Mouse (Mus musculus) midbrain, embryonic 14.5 days (tissue): ENCODE data around the gene Spg21. TPM values are rescaled to one million over a fixed set of nuclear protein-coding genes. Genes with fewer than 3 reads are reported as not detected.

Source experiments
- ATAC-seq: fragments of 200-750 bp; cut with Nextera tagmentation; 2 replicates; pipeline ENCODE4 v1.8.0; 2017; ENCODE audit warnings: moderate number of reproducible peaks, moderate library complexity; ENCODE audit not compliant: low FRiP score, low TSS enrichment
- DNase-seq: peaks from one replicate; pipeline ENCODE4 v3.0.0-alpha.2; 2015
- H3K27ac ChIP-seq: fragments of 300-500 bp; sonication (generic); replicated peaks from 2 replicates; pipeline ENCODE4 v1.5.1; 2014; ENCODE audit warnings: mild to moderate bottlenecking, low read depth, low read length, moderate library complexity
- H3K27me3 ChIP-seq: fragments of 300-500 bp; sonication (generic); 2 replicates; pipeline ENCODE4 v1.6.1; 2014; ENCODE audit warnings: low read length, control low read depth, mixed read lengths; ENCODE audit not compliant: control insufficient read depth, insufficient read depth
- H3K36me3 ChIP-seq: fragments of 300-500 bp; sonication (generic); 2 replicates; pipeline ENCODE4 v1.6.1; 2014; ENCODE audit warnings: low read length, control low read depth; ENCODE audit not compliant: control insufficient read depth, insufficient read depth
- H3K4me1 ChIP-seq: fragments of 300-500 bp; sonication (generic); 2 replicates; pipeline ENCODE4 v1.6.1; 2014; ENCODE audit warnings: mild to moderate bottlenecking, antibody characterized with exemption, low read length, control low read depth; ENCODE audit not compliant: control insufficient read depth, insufficient read depth
- H3K4me2 ChIP-seq: fragments of 300-500 bp; sonication (generic); 2 replicates; pipeline ENCODE4 v1.6.1; 2014; ENCODE audit warnings: mild to moderate bottlenecking, low read length, moderate library complexity
- H3K4me3 ChIP-seq: fragments of 300-500 bp; sonication (generic); replicated peaks from 2 replicates; pipeline ENCODE4 v1.5.1; 2014; ENCODE audit warnings: low read depth, low read length
- H3K9ac ChIP-seq: fragments of 300-500 bp; sonication (generic); replicated peaks from 2 replicates; pipeline ENCODE4 v1.6.1; 2014; ENCODE audit warnings: mild to moderate bottlenecking, low read length, moderate library complexity
- H3K9me3 ChIP-seq: fragments of 300-500 bp; sonication (generic); 2 replicates; pipeline ENCODE4 v1.6.1; 2016; ENCODE audit warnings: low read length, control low read depth, mixed read lengths; ENCODE audit not compliant: control insufficient read depth
- WGBS: fragments of 180-500 bp; shearing (Covaris S2); extraction: QIAGEN DNeasy Blood & Tissue Kit; methylation state at CpG from one replicate; pipeline ENCODE4 v1.1.7; 2014; 5-methylcytosine and 5-hydroxymethylcytosine counted together
- polyA plus RNA-seq: library from polyadenylated mRNA; unstranded; fragments of >200 nt; fragmentation: Nextera tagmentation; extraction: Ambion mirVana; gene quantifications from 2 replicates; pipeline ENCODE4 v1.2.1, GENCODE M21; 2014

Gene Spg21
- polyA plus RNA-seq, 1 experiment from 2014 or later, result 162 TPM

- Histone ChIP-seq H3K4me2 (no peak overlapping the region), H3K4me3 (no peak overlapping the region), H3K27ac (no peak overlapping the region), H3K9ac (no peak overlapping the region), H3K4me1 (no peaks in the 10 kb centered on the region), H3K27me3 (no peaks in the 10 kb centered on the region), H3K36me3 (no peaks in the 10 kb centered on the region), H3K9me3 (no peaks in the 10 kb centered on the region)
- 83% methylated on average over 3 of the region's 3 CpGs for WGBS
- ATAC-seq (no peak), DNase-seq (no peak)
Measured at GRCm38 (mm10) chr9:65535191-65535722, 74.5 kb downstream of the Spg21 start.

GRCm38 (mm10) chr9:65535789-65536469 is 75.2 kb downstream of the Spg21 start:
- no peaks in the 10 kb centered on the region for H3K9me3 ChIP-seq
- no peaks in the 10 kb centered on the region for H3K36me3 ChIP-seq
- H3K27ac ChIP-seq, result no peak overlapping the region
- no peaks in the 10 kb centered on the region for H3K27me3 ChIP-seq
- no peak overlapping the region for H3K9ac ChIP-seq
- ATAC-seq (no peak), DNase-seq (no peak)
- 89% methylated on average over 10 of the region's 11 CpGs for WGBS
- H3K4me1 ChIP-seq, result no peaks in the 10 kb centered on the region
- H3K4me2 ChIP-seq, result no peak overlapping the region
- no peak overlapping the region for H3K4me3 ChIP-seq

GRCm38 (mm10) chr9:65536491-65536890 is 75.7 kb downstream of the Spg21 start:
- no peak for DNase-seq
- no peak overlapping the region for H3K4me2 ChIP-seq

More at GRCm38 (mm10) chr9:65536491-65536890, 75.7 kb downstream of the Spg21 start:
- ATAC-seq, result no peak
- no peaks in the 10 kb centered on the region for H3K4me1 ChIP-seq
- H3K9ac ChIP-seq, result no peak overlapping the region
- no peak overlapping the region for H3K27ac ChIP-seq
- no peaks in the 10 kb centered on the region for H3K36me3 ChIP-seq
- no peaks in the 10 kb centered on the region for H3K9me3 ChIP-seq
- H3K27me3 ChIP-seq, result no peaks in the 10 kb centered on the region
- H3K4me3 ChIP-seq, result no peak overlapping the region
- WGBS, result 79% methylated on average over 4 of the region's 4 CpGs

Other genes with a start within 250 kb of the Spg21 start
- gene Cilp, start 195.8 kb upstream of the Spg21 start, polyA plus RNA-seq, result 0.17 and 0.24 TPM in 2 replicates
- gene Clpx, start 166.7 kb upstream of the Spg21 start, polyA plus RNA-seq, result 38.1 and 45.6 TPM in 2 replicates
- 10.1 and 13.1 TPM in 2 replicates for gene Pdcd7, start 114.8 kb upstream of the Spg21 start, polyA plus RNA-seq
- 1.5 and 1.7 TPM in 2 replicates for gene Ubap1l, start 99.9 kb upstream of the Spg21 start, polyA plus RNA-seq
- gene Kbtbd13, start 69.3 kb upstream of the Spg21 start, polyA plus RNA-seq, result 0.23 and 0.47 TPM in 2 replicates
- gene Rasl12, start 62.4 kb upstream of the Spg21 start, polyA plus RNA-seq, result 6.5 and 7.1 TPM in 2 replicates
- not detected in 2 replicates for gene Slc51b, start 38.0 kb upstream of the Spg21 start, polyA plus RNA-seq
- gene Mtfmt, start 25.2 kb upstream of the Spg21 start, polyA plus RNA-seq, result 22.0 and 23.5 TPM in 2 replicates
- 0.55 and 1.00 TPM in 2 replicates for gene Ankdd1a, start 59.2 kb downstream of the Spg21 start, polyA plus RNA-seq
- gene Plekho2, start 119.1 kb downstream of the Spg21 start, polyA plus RNA-seq, result 2.9 and 4.6 TPM in 2 replicates
- 1.5 and 2.6 TPM in 2 replicates for gene Pif1, start 126.2 kb downstream of the Spg21 start, polyA plus RNA-seq
- 2.4 and 3.5 TPM in 2 replicates for gene Rbpms2, start 168.7 kb downstream of the Spg21 start, polyA plus RNA-seq
- 258 and 300 TPM in 2 replicates for gene Oaz2, start 207.1 kb downstream of the Spg21 start, polyA plus RNA-seq